Mouse (Mus musculus) neural tube, embryonic 14.5 days (tissue): ENCODE results near the gene Olfr1214. TPM values are rescaled to one million over a fixed set of nuclear protein-coding genes. Genes with fewer than 3 reads are reported as not detected.

ENCODE experiments used
- polyA plus RNA-seq: library from polyadenylated mRNA; unstranded; fragments of >200 nt; fragmentation: Nextera tagmentation; extraction: Ambion mirVana; gene quantifications from 2 replicates; pipeline ENCODE4 v1.2.1, GENCODE M21; 2014

The Olfr1214 gene
- polyA plus RNA-seq, 1 experiment from 2014 or later = not detected

Other genes starting within 250 kb of the Olfr1214 start
- gene Olfr1198, start 241.3 kb downstream of the Olfr1214 start, polyA plus RNA-seq = not detected in 2 replicates
- gene Olfr1199, start 232.2 kb downstream of the Olfr1214 start, polyA plus RNA-seq = not detected in 2 replicates
- not detected in 2 replicates for gene Olfr1200, start 222.2 kb downstream of the Olfr1214 start, polyA plus RNA-seq
- gene Olfr1201, start 199.6 kb downstream of the Olfr1214 start, polyA plus RNA-seq = not detected in 2 replicates
- 0.05 TPM in 1 of 2 replicates, not detected in the other for gene Olfr1202, start 178.2 kb downstream of the Olfr1214 start, polyA plus RNA-seq
- gene Olfr1205, start 162.9 kb downstream of the Olfr1214 start, polyA plus RNA-seq = not detected in 2 replicates
- gene Olfr1204, start 143.4 kb downstream of the Olfr1214 start, polyA plus RNA-seq = not detected in 2 replicates
- gene Olfr1206, start 129.4 kb downstream of the Olfr1214 start, polyA plus RNA-seq = not detected in 2 replicates
- not detected in 2 replicates for gene Olfr1208, start 90.3 kb downstream of the Olfr1214 start, polyA plus RNA-seq
- gene Olfr1209, start 77.5 kb downstream of the Olfr1214 start, polyA plus RNA-seq = not detected in 2 replicates
- gene Olfr1211, start 54.5 kb downstream of the Olfr1214 start, polyA plus RNA-seq = not detected in 2 replicates
- not detected in 2 replicates for gene Olfr1212, start 38.7 kb downstream of the Olfr1214 start, polyA plus RNA-seq
- not detected in 2 replicates for gene Gm13762, start 12.4 kb downstream of the Olfr1214 start, polyA plus RNA-seq
- gene Olfr1215, start 14.3 kb upstream of the Olfr1214 start, polyA plus RNA-seq = not detected in 2 replicates
- not detected in 2 replicates for gene Olfr1216, start 25.7 kb upstream of the Olfr1214 start, polyA plus RNA-seq
- not detected in 2 replicates for gene Olfr1217, start 39.4 kb upstream of the Olfr1214 start, polyA plus RNA-seq
- not detected in 2 replicates for gene Olfr1218, start 68.5 kb upstream of the Olfr1214 start, polyA plus RNA-seq
- not detected in 2 replicates for gene Olfr1219, start 90.9 kb upstream of the Olfr1214 start, polyA plus RNA-seq
- gene Olfr1220, start 114.2 kb upstream of the Olfr1214 start, polyA plus RNA-seq = not detected in 2 replicates
- not detected in 2 replicates for gene Olfr1221, start 124.6 kb upstream of the Olfr1214 start, polyA plus RNA-seq
- not detected in 2 replicates for gene Olfr1222, start 140.4 kb upstream of the Olfr1214 start, polyA plus RNA-seq
- not detected in 2 replicates for gene Olfr1223, start 158.9 kb upstream of the Olfr1214 start, polyA plus RNA-seq
- gene Olfr1224-ps1, start 171.4 kb upstream of the Olfr1214 start, polyA plus RNA-seq = not detected in 2 replicates
- gene Olfr1225, start 182.0 kb upstream of the Olfr1214 start, polyA plus RNA-seq = not detected in 2 replicates
- not detected in 2 replicates for gene Olfr1226, start 207.4 kb upstream of the Olfr1214 start, polyA plus RNA-seq